Mouse (Mus musculus): ENCODE measurements around the gene Kalrn.

- TF ChIP-seq CTCF (IDR thresholded peaks at IDR 0.05; ENCODE audit: extremely low read depth, insufficient read length, insufficient replicate concordance, low read depth, low read length) (no peak), POLR2A (IDR thresholded peaks at IDR 0.05; ENCODE audit: low read depth, low read length) (no peak)
These were observed 567.3 kb downstream of the Kalrn start for GRCm38 (mm10) chr16:34005986-34006385.
